Mouse (Mus musculus): ENCODE measurements around the gene Vmn1r181. TPM values are rescaled to one million over a fixed set of nuclear protein-coding genes. Genes with fewer than 3 reads are reported as not detected.

Vmn1r181 gene
- not detected for total RNA-seq (2023)

DNA sequence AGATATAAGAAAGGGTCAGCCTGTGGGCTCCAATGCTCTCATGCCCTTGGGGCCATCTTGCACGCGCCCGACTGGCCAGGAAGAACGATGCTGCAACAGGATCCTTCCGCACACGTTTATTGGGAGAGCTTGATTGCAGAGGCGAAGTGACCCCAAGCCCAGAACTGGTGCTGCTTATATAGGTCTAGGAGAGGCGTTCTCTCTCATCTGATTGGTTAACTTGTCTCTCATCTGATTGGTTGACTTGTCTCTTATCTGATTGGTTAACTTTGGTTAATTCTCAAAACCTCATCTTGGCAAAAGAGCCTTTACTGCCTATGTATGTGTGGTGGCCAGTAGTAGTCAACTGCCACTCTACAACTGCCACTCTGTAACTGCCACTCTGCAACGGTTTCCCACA lies at the start of gene Vmn1r181:
TSS of gene Vmn1r181 (plus strand) at position 301 of the 400 bp plus-strand sequence.

DNA sequence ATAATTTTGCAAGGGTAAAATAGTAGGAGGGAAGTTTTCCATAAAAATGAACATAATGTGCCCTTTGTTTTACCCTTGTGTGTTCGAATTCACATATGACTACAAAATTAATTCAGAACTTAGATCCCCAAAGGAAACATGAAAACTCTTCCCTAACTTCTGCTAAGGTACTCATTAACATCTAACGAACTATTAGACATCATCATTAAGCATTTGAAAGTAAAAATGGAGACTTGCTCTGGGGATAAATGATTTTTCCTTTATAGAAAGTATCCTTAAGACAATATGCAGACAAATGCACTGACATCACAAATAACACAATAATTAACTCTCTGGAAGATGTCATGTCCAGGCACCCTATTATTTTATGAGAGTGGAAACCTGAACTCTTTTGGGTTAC lies 47.7 kb upstream of the Vmn1r181 start, which contains the start of gene Vmn1r179:
TSS of gene Vmn1r179 (plus strand) at position 301 of the 400 bp plus-strand sequence.

GRCm38 (mm10) chr7:23950332-23950731 lies 24.1 kb upstream of the Vmn1r181 start, which contains the start of gene Vmn1r180:
Gene Vmn1r180 (plus strand): TSS chr7:23950632.

GRCm38 (mm10) chr7:24001391-24001790 lies 27.0 kb downstream of the Vmn1r181 start, which contains the start of gene V1rd19:
Gene V1rd19 (plus strand): TSS chr7:24001691.

Other genes starting within 250 kb of the Vmn1r181 start
- gene Vmn1r174, start 222.3 kb upstream of the Vmn1r181 start, total RNA-seq (2023), result not detected
- gene Vmn1r175, start 164.0 kb upstream of the Vmn1r181 start, total RNA-seq (2023), result not detected
- not detected for gene Vmn1r176, start 137.2 kb upstream of the Vmn1r181 start, total RNA-seq (2023)
- not detected for gene Vmn1r177, start 108.2 kb upstream of the Vmn1r181 start, total RNA-seq (2023)
- gene Vmn1r178, start 82.6 kb upstream of the Vmn1r181 start, total RNA-seq (2023), result not detected
- not detected for gene Vmn1r179, start 47.6 kb upstream of the Vmn1r181 start, total RNA-seq (2023)
- not detected for gene Vmn1r180, start 24.0 kb upstream of the Vmn1r181 start, total RNA-seq (2023)
- not detected for gene V1rd19, start 27.1 kb downstream of the Vmn1r181 start, total RNA-seq (2023)
- not detected for gene Vmn1r183, start 78.6 kb downstream of the Vmn1r181 start, total RNA-seq (2023)
- 32.1 TPM for gene Zfp180, start 107.3 kb downstream of the Vmn1r181 start, total RNA-seq (2023)
- 2.5 TPM for gene Zfp112, start 137.7 kb downstream of the Vmn1r181 start, total RNA-seq (2023)
- 6.9 TPM for gene Zfp235, start 159.6 kb downstream of the Vmn1r181 start, total RNA-seq (2023)
- not detected for gene Zfp114, start 200.4 kb downstream of the Vmn1r181 start, total RNA-seq (2023)
- gene Zfp111, start 236.8 kb downstream of the Vmn1r181 start, total RNA-seq (2023), result 0.77 TPM